ENCODE assay signal across 10 mouse cellular contexts in the genomic region with DNA sequence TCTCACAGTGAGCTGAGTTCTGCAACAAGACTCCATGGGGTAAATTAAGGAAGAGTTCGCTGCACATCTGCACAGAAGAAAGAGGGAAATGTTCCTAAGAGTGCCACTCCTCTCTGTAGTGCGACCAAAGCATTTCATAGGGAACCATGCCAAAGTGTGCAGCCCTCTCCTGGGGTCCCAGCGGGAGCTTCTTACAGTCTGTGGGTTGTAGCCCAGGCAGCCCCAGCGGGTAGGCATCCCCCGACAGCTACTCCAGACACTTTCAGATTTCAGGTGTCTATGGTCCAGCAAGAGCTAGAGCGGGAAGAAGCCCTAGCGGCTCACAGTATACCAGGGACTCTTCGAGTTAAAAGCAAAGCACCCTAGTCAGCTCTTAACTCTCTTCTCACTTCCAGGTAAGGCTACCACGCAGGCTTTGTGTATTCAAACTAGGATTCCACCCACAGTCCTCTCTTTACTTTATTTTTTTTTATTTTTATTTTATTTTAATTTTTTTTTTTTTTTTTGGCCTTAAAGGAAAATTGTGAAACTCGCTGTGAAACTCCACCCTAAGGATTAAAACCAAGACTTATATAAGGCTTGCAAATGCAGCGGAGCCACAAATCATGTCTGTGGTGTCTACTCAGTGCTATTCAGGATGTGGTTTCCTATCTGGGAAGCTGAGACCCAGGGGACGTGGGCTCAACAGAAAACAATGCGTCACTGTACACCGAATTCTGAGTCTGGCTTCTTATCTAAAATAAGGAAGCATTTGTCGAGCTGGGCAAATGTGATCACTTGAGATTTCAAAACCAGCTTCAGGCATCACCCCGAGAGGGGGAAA.
DNase-seq lines count a peak whose midpoint lies in the region; ATAC-seq lines count a peak whose summit lies in the region.
"Had no signal": no experiment of that assay in that cellular context is flagged by ENCODE, and none has a peak within 500 bp of the region (broad histone marks: within the 10 kb centered on the region; RNA-seq: fewer than 3 reads in every experiment).

No protein-coding gene starts in this region.

- no peaks in the 10 kb centered on the region for H3K9me3 ChIP-seq in neural tube, embryonic 13.5 days
- H3K9me3 ChIP-seq in heart, embryonic 16.5 days (replicated peaks; ENCODE audit: control insufficient read depth, low read length) = no peaks in the 10 kb centered on the region
- no peaks in the 10 kb centered on the region for H3K9me3 ChIP-seq in neural tube, embryonic 15.5 days (replicated peaks)

- intact Hi-C loops in heart, postnatal 14 days (cut with DNase I) = loop anchor here (5.0 kb wide), 2 partner anchors 33 to 93 kb away; a partner anchor contains a TSS
- intact Hi-C loops in gastrocnemius, postnatal 14 days (cut with DNase I; ENCODE audit: low total_unique reads) = no loop called here

- peaks cover 64% of the 10 kb centered on the region for H3K4me1 ChIP-seq in neural tube, embryonic 13.5 days (replicated peaks)
- H3K4me1 ChIP-seq in heart, embryonic 16.5 days (ENCODE audit: control insufficient read depth, insufficient read depth, low read length) = peaks cover 13% of the 10 kb centered on the region
- H3K4me1 ChIP-seq in neural tube, embryonic 15.5 days = peaks cover 30% of the 10 kb centered on the region

- H3K4me3 ChIP-seq in neural tube, embryonic 13.5 days = no peak overlapping the region
- no peak overlapping the region for H3K4me3 ChIP-seq in heart, embryonic 16.5 days (ENCODE audit: low read length)
- no peak overlapping the region for H3K4me3 ChIP-seq in neural tube, embryonic 15.5 days (replicated peaks)

- H3K36me3 ChIP-seq in neural tube, embryonic 13.5 days = no peaks in the 10 kb centered on the region
- H3K36me3 ChIP-seq in heart, embryonic 16.5 days (ENCODE audit: control insufficient read depth, insufficient read depth) = no peaks in the 10 kb centered on the region
- no peaks in the 10 kb centered on the region for H3K36me3 ChIP-seq in neural tube, embryonic 15.5 days

- 57% methylated on average over 16 of the region's 16 CpGs for WGBS in neural tube, embryonic 13.5 days
- 41% methylated on average over 16 of the region's 16 CpGs for WGBS in heart, embryonic 16.5 days
- 60% methylated on average over 16 of the region's 16 CpGs for WGBS in neural tube, embryonic 15.5 days

- ATAC-seq in neural tube, embryonic 13.5 days (ENCODE audit: low read depth) = no peak
- ATAC-seq in heart, embryonic 16.5 days (replicated peaks; ENCODE audit: extremely low read depth, insufficient read depth, low FRiP score) = no peak
- ATAC-seq in neural tube, embryonic 15.5 days (ENCODE audit: low FRiP score) = no peak
- ATAC-seq: inflammation-experienced regulatory T-cells, adult 6 months; Patski had no signal

- H3K27me3 ChIP-seq in neural tube, embryonic 13.5 days = no peaks in the 10 kb centered on the region
- no peaks in the 10 kb centered on the region for H3K27me3 ChIP-seq in heart, embryonic 16.5 days (ENCODE audit: control insufficient read depth, insufficient read depth, low read length)
- no peaks in the 10 kb centered on the region for H3K27me3 ChIP-seq in neural tube, embryonic 15.5 days (replicated peaks)
- H3K27me3 ChIP-seq: Patski had no signal

- peak; percentile 55 to 57 for DNase-seq in heart, adult 18-20 months
- DNase-seq in heart, postnatal 14 days = no peak
- DNase-seq in neural tube, embryonic 10.5 days (ENCODE audit: extremely low spot score, low spot score) = no peak
- no peak for DNase-seq in gastrocnemius, postnatal 14 days
- DNase-seq in cerebellum, postnatal 10 days = no peak

- peak overlapping the region; percentile 23; the same call in 1 of the 2 replicates for H3K27ac ChIP-seq in neural tube, embryonic 13.5 days (replicated peaks)
- H3K27ac ChIP-seq in heart, embryonic 16.5 days (ENCODE audit: low read length) = no peak overlapping the region
- 0 out of 2 replicates have a peak overlapping the region, but pooled peaks have one; percentile 0 for H3K27ac ChIP-seq in neural tube, embryonic 15.5 days (replicated peaks)

- H3K4me2 ChIP-seq in neural tube, embryonic 13.5 days = no peak overlapping the region
- H3K4me2 ChIP-seq in heart, embryonic 16.5 days (ENCODE audit: low read depth, low read length) = peak overlapping the region; percentile 13; the same call in 1 of the 2 replicates
- no peak overlapping the region for H3K4me2 ChIP-seq in neural tube, embryonic 15.5 days

- H3K9ac ChIP-seq in neural tube, embryonic 13.5 days = no peak overlapping the region
- H3K9ac ChIP-seq in heart, embryonic 16.5 days (ENCODE audit: low read length) = no peak overlapping the region; the same call in 1 of the 2 replicates
- H3K9ac ChIP-seq in neural tube, embryonic 15.5 days (replicated peaks) = no peak overlapping the region

Comparison
In these comparisons a context has a peak if more than half of its experiments do, and no peak if none do; other contexts are left out.
1. DNase-seq: peak in heart, adult 18-20 months (2 of 2); none in heart, postnatal 14 days (0 of 2), neural tube, embryonic 10.5 days (single experiment), gastrocnemius, postnatal 14 days (single experiment) and cerebellum, postnatal 10 days (0 of 2).